Mouse (Mus musculus) spleen, postnatal 10 days (tissue): Measurements from ENCODE around the gene Gm9758.
"Not testable (repeated sequence)": the region's sequence is repeated elsewhere in the genome, so short reads cannot be mapped to it uniquely, and the experiment has no call there.

ENCODE experiments used
- DNase-seq, 2 experiments: peaks; one replicate each; pipeline ENCODE4 v3.0.0; 2021 to 2022; ENCODE audit warnings: low spot score in 2 of 2

Gm9758 gene

DNA sequence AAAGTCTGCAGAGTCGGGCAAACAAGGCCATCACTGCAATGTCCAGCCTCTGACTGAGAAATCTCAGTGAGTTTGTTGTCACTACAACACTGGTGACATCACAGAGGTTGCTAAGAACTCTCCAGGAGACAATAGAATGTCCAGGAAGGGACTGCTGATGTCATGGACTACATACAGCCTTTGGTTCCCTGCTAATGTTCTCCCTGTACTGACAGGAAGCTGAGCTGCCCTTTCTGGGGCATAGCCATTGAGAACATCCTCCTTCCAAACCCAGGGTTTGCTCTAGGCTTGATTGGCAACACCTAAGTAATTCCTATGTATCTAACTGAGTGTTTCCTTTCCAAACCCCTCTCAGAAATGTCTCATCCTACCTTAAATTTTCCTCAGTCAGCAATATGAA lies at the start of gene Gm9758:
Gm9758 (minus strand) TSS at position 101 of the 400 bp plus-strand sequence.
- DNase-seq: not testable (repeated sequence)

DNA sequence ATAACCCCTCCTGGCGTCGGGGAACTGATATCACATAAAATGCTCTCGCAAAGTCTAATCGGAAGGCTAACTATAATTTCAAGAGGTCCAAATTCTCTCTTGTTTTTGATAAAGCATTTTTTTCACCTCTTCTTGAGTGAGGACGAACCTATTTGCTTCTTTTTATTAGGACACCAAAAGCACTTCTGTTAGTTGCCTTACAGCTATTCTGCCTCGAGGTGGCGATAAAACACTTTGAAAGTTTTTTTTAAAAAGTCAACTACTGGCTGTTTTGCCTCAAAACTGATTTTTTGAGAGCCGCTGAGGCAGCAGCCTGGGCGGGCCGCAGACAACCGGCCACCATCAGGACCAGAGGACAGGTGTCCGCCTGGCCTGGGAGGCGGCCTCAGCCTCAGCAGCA lies 49.1 kb upstream of the Gm9758 start:
- DNase-seq: not testable (repeated sequence)

DNA sequence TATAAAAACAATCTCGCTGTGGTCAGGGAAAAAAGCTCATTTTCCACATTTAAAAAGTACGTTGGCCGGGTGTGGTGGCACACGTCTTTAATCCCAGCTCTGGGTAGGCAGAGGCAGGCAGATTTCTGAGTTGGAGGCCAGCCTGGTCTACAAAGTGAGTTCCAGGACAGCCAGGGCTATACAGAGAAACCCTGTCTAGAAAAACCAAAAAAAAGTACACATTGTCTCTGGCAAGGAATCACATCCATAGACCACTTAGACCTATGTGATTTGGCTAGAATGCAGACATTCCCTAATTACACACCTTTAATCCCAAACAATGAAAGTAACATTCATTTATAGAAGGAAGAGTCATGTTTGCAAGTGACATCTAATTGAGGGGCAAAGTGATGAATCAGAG lies 46.8 kb upstream of the Gm9758 start:
- not testable (repeated sequence) for DNase-seq

DNA sequence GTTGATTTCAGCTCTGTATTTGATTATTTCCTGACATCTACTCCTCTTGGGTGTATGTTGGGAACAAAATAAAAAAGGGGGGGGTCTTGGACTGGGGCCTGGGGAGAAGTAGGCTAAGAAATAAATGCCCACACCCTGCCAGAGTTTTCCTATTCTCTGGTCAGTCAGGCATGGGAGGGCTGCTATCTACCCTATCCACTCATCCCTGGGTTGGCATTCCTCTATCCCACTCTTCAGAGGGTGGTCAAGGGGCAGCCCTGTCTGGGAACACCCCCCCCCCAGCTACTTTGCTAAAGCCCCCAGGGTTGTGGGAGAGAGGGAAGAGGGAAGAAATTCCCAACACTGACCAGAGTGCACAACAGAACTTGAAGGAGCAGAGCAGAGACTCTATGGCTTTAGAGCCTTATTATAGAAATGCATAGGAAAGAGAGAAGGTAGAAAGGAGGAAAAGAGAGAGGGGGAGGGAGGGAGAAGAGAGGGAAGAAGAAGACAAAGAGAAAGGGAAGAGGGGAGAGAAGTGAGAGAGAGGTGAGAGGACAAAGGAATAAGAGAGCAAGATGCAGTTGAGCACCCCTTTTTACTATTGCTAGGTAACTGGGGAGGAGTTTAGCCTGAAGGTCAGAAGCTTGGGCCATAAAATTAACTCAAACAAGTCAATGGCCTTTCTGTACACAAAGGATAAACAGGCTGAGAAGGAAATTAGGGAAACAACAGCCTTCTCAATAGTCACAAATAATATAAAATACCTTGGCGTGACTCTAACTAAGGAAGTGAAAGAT lies 41.4 kb upstream of the Gm9758 start:
- not testable (repeated sequence) for DNase-seq

DNA sequence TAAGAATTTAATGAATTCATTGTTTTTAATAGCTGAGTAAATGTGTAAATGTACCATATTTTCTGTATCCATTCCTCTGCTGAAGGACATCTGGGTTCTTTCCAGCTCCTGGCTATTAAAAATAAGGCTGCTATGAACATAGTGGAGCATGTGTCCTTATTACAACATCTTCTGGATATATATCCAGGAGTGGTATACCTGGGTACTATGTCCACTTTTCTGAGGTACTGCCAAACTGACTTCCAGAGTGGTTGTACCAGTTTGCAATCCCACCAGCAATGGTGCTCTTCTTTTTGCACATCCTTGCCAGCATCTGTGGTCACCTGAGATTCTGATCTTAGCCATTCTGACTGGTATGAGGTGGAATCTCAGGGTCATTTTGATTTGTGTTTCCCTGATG lies 38.9 kb upstream of the Gm9758 start:
- DNase-seq: not testable (repeated sequence)

DNA sequence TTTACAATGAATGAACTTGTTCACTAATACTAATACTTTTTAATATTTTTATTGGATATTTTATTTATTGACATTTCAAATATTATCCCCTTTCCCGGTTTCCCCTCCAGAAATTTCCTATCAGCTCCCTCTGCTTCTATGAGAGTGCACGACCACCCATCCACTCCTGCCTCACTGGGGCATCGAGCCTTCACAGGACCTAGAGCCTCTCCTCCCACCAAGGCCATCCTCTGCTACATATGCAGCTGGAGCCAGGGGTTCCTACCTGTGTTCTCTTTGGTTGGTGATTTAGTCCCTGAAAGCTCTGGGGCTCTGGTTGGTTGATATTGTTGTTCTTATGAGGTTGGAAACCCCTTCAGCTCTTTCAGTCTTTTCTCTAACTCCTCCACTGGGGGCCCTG lies 38.0 kb upstream of the Gm9758 start:
- DNase-seq: not testable (repeated sequence)

DNA sequence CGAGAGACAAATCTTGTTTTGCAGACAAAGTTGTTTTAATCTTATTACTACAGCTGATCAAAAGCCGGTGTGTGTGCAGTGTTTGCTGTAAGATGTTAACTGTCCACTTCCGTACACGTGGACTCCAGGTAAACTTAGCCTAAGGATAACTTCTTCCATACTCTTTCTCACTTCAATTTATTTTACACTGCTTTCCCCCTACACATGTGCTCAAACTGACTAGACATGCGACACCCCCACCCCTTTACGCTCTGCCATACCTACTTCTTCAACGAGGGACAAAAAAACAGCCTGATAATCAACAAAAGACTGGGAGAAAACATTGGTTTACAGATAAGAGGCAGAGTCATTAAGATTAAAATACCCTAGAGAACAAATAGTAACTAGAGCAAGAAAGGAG lies 37.1 kb upstream of the Gm9758 start:
- DNase-seq: not testable (repeated sequence)

DNA sequence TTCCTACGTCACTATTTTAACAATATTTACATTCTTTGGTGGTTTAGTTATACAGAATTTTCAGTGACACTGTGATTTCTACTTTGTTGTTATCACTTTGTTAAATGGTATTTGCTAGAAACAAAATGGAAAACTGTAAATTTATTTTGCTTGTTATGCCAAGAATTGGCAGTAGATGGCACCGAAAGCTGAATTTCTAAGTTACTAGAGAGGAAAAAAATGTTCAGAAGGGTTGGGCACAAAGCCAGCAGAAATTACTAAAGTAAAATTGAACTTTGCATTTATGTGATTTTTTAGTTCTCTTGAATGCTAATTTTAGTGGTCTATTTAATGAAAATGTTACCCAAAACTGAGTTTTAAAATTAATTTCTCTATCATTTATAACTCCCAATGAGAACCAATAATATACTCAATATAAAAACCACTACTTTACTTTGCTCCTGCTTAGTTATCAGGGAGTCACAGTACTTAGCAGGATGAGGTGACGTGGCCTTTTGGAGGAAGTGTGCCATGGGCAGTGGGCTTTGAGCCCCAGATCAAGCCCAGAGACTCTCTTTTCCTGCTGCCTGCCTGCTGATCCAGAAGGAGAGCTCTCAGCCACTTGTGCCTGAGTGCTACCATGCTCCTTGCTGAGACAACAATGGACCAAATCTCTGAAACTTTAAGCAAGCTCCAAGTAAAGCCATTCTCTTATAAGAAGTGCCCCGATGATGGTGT lies 32.9 kb upstream of the Gm9758 start:
- DNase-seq: not testable (repeated sequence)

DNA sequence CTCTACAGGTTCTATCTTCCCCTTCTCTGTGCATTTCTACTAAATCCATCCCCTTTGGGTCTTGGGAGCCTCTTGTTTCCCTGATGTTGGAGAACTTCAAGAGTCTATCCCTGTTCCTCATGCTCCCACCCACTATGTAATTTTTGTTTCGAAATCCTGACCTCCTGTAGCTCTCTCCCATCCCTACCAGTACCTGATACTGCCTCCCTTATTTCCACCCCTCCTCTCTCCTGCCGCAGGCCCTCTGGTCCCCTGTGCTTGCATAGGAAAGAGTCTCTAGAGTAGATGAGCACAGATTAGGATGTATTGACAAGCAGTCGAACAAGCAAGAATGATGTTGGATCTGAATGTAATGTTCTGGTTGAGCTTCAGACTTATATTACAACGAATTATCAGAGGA lies 30.8 kb upstream of the Gm9758 start:
- DNase-seq: not testable (repeated sequence)

DNA sequence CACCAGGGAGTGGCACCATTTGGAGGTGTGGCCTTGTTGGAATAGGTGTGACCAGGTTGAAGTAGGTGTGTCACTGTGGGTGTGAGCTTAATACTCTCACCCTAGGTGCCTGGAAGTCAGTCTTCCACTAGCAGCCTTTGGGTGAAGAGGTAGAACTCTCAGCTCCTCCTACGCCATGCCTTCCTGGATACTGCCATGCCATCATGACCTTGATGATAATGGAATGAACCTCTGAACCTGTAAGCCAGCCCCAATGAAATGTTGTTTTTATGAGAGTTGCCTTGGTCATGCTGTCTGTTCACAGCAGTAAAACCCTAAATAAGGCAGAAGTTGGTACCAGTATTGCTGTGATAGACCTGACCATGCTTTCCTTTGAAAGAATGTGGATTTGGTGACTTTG lies 26.3 kb upstream of the Gm9758 start:
- DNase-seq: not testable (repeated sequence)

DNA sequence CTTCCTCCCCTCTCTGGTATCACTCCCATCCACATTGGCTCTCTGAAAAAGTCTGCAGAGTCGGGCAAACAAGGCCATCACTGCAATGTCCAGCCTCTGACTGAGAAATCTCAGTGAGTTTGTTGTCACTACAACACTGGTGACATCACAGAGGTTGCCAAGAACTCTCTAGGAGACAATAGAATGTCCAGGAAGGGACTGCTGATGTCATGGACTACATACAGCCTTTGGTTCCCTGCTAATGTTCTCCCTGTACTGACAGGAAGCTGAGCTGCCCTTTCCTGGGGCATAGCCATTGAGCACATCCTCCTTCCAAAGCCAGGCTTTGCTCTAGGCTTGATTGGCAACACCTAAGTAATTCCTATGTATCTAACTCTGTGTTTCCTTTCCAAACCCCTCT lies 23.6 kb upstream of the Gm9758 start, which contains the start of gene Speer4e:
Speer4e (minus strand) TSS at position 101 of the 400 bp plus-strand sequence.
- DNase-seq: not testable (repeated sequence)

DNA sequence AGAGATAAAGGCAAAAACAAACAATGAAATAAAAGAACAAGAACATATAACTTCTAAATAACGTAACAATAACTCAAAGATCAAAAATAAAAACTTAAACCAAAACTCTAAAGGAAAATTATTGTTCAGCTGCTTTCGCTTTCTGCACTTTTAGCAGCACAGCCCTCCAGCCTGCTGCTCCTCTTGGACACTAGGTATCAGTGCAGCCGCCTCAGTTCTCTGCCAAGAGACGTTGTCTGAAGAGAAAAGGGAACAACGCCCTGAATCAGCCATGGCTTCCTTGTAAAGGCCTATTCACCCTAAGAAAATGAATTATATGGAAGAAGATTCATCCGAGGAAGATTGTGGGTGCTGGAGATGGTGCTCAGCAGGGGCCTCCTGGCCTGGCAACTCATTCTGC lies 19.0 kb upstream of the Gm9758 start:
- DNase-seq: not testable (repeated sequence)

DNA sequence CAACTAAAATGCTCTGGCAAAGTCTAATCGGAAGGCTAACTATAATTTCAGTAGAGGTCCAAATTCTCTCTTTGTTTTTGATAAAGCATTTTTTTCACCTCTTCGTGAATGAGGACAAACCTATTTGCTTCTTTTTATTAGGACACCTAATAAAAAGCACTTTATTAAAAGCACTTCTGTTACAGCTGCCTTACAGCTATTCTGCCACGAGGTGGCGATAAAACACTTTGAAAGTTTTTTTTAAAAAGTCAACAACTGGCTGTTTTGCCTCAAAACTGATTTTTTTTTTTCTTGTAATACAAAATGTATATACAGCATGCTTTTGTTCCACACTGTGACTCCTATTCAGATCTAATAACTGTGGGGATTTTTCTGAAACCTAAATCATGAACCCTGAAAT lies 12.3 kb upstream of the Gm9758 start:
- not testable (repeated sequence) for DNase-seq

DNA sequence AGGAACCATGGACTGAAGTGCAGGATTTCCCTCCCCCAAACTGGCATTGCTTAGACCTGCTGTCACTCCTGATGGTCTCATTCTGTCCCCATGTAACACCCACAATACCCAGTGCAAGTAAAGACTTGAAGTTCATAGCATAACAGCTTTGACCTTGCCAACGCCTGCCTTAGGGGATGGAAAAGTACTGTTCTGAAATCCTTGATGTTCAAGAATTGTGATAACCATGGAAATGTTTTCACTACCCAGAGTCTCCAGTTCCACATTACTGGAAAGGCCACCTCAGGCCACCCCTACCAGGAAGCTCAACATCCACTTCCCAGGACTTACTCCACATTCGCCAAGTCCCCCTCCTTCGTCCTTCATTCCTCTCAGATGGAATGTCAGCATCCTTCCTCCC lies 338 bp downstream of the Gm9758 start:
- DNase-seq: not testable (repeated sequence)

DNA sequence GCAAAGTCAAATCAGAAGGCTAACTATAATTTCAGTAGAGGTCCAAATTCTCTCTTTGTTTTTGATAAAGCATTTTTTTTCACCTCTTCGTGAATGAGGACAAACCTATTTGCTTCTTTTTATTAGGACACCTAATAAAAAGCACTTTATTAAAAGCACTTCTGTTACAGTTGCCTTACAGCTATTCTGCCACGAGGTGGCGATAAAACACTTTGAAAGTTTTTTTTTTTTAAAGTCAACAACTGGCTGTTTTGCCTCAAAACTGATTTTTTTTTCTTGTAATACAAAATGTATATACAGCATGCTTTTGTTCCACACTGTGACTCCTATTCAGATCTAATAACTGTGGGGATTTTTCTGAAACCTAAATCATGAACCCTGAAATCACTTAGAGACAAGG lies 11.2 kb downstream of the Gm9758 start:
- not testable (repeated sequence) for DNase-seq

DNA sequence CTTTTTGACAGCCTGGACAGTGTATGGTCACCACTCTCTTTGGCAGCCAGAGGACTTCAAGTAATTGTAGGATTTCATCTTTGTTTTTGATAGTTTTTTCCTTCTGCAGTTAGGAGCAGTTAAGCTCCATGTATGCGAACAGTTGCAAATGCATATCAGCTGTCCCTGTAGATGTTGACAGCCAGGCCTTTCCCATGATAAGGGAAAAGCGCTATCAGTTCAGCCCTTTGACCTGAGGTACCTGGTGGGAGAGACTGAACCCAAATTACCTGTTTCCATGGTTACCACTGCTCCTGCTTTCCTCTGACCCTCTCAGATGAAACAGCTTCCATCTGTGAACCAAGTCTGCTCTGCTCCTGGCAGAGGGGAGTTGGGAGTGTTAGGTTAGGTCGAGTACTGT lies 22.5 kb downstream of the Gm9758 start:
- DNase-seq: no peak

DNA sequence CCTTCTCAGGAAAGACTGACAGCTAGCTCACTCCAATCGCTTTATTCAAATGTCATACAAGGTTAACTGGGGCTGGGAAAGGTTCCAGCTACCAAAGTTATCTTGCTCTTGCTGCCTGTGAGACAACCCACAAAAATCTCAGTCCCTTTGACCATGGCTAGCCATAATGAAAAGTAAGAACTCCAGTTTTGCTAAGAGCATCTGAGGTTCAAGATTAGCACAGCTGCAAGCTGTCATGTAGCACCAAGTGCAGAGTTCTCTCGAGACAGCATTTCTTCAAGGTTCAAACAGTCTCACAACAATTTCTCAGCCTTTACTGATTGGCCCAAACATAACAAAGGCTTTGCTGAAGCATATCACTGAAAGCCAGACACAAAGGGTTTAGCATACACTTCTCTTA lies 29.4 kb downstream of the Gm9758 start:
- DNase-seq: not testable (repeated sequence)
